Mouse (Mus musculus) thymus, postnatal 14 days (tissue): ENCODE data around the gene Zfp787.

Experiments used
- DNase-seq: peaks from one replicate; pipeline ENCODE4 v3.0.0; 2021

Gene Zfp787

GRCm38 (mm10) chr7:6155901-6156411 is at the start of gene Zfp787:
Zfp787 (minus strand) TSS chr7:6155997.
- peak; percentile 97 for DNase-seq

DNA sequence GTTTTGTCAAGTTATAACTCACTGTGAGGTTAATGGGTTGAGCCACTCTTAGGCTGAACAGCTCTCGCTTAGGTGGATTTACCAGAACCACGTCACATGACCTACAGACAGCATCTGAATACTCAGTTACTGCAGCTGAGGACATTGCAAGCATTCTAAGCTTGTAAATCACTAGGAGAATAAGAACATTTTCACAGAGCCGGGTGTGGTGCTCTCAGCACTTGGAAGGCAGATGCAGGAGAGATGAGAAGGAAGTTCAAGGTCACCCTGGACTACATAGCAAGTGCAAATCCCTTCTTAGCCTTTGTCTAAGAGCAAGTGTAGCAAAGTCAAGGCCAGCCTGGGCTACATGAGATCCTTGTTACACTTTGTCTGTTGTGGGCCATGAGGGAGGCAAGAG is 48.4 kb upstream of the Zfp787 start:
- no peak for DNase-seq

DNA sequence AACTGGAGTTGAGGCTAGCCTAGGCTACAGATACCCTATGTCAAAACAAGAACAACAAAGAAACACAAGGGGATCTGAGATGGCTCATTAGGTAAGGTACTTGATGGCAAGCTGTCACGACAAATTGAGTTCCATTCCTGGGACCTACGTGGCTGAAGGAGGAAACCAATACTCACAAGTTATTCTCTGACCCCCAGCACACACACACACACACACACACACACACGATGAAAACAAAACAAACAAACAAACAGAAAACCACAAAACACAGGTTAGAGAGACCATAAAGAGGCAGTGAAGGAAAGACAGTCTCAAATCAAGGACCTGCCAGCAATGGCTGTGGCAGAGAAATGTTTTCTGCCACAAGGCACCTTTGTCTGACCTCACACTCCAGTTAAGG is 41.0 kb upstream of the Zfp787 start, which contains the start of gene Galp:
Gene Galp (plus strand): TSS at position 301 of the 400 bp plus-strand sequence.
- no peak for DNase-seq

DNA sequence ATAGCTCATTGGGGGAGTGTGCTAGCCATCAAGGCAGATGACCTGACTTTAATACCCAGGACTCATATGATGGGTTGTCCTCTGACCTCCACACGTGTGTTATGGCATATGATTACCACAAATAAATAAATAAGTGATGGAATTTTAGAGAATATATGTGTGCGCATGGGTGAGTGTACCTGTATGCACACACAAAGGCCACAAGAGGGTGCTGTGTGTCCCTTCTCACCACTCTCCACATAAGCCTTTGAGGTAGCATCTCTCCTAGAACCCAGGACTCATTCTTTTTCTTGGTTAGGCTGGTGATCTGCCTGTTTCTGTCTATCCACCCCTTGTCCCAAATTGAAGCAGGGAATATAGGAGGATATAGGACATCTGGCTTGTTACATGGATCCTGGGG is 40.0 kb upstream of the Zfp787 start:
- DNase-seq = no peak

GRCm38 (mm10) chr7:6194129-6194528 is 38.3 kb upstream of the Zfp787 start:
- peak; percentile 69 for DNase-seq

- DNase-seq = peak; percentile 80
Observed at GRCm38 (mm10) chr7:6191376-6191775, 35.6 kb upstream of the Zfp787 start.

DNA sequence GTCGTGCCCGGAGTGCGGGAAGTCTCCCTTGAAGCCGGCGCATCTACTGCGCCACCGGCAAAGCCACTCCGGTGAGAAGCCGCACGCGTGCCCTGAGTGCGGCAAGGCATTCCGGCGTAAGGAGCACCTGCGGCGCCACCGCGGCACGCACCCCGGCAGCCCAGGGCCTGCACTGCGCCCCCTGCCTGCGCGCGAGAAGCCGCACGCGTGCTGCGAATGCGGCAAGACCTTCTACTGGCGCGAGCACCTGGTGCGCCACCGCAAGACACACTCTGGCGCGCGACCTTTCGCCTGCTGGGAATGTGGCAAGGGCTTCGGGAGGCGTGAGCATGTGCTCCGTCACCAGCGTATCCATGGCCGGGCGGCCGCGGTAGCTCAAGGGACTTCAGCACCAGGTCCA is 33.7 kb upstream of the Zfp787 start:
- no peak for DNase-seq

DNA sequence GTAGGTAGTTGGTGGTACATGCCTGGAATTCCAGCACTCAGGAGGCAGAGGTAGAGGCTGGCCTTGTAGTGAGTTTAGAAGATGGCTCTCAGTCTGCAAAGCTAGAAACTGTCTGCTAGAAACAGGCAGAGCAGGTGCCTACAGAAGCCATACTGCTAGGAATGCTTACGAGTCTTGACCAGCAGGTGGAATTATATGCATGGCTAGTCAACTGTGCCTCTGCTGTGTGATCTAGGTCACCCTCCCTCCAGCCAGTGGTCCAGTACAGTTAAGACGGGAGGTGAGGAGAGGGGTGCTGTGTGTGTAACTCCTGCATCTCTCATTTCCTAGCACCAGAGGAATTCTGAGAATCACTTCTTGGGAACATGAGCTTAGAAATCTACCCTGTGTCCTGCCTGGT is 31.0 kb upstream of the Zfp787 start:
- DNase-seq = no peak

DNA sequence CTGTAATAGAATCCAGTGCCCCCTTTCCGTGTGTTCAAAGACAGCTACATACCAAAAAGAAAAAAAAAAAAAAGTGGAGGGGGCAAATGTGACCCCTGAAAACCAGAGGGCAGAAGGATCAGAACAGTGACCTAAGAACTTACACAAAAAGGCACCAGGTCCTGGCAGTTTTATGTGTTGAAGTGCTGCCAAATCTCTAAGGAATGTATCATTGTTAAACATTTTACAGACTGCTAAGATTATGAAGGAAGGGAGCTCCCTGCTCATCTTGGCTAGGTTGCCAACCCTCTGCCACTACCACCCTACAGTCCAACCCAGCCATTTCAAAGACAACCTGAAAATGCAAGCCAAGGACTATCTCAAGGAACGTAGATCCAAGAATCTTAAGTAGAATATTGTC is 30.4 kb upstream of the Zfp787 start:
- no peak for DNase-seq

DNA sequence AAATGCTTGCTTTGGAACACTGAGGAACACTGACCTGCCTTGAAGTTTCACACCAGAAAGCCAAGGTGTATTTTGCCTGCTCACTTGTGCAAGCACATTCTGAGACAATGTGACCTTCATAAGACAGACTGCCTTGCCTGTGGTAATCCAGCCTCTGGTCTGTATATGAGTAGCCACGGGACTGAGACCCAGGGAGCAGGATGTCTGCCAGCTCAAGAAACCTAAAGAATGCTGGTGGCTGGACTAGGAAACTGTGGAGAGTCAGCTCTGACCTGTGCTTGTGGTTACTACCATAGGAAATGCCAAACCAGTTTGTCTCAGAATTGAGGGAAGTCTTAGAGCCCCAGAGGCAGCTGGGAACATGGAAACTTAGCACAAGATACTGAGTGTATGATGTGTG is 29.6 kb upstream of the Zfp787 start:
- DNase-seq = no peak

DNA sequence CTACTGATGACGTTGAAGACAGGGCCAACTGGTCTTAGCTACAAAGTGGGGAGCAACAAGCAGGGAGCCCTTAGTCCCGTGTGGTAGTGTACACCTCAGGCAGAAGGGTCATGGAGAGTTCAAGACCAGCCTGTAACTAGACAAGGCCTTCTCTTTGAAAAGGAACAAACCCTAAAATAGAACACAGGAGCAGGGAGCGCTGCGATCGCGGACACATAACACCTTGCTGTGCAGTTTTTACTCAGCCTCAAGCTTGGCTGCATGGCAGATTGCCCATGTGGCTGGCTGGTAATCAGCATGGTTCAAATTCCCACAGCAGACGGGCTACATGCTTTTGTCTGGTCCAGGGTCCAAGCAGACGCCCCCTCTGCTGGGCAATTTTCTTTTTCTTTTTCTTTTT is 28.7 kb upstream of the Zfp787 start:
- no peak for DNase-seq

DNA sequence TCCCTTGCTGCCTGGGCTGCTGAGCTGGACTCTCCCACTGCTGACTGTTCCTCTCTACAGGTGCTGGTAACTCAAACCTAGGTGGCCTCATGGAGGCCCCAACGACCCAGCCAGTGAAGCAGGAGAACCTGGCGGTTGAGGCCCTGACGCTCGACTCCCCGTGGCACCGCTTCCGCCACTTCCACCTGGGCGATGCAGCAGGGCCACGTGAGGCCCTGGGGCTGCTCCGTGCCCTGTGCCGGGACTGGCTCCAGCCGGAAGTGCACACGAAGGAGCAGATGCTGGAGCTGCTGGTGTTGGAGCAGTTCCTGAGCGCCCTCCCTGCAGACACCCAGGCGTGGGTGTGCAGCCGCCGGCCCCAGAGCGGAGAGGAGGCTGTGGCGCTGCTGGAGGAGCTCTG is 28.0 kb upstream of the Zfp787 start:
- DNase-seq = no peak

- no peak for DNase-seq
Observed at GRCm38 (mm10) chr7:6182882-6183281, 27.1 kb upstream of the Zfp787 start.

DNA sequence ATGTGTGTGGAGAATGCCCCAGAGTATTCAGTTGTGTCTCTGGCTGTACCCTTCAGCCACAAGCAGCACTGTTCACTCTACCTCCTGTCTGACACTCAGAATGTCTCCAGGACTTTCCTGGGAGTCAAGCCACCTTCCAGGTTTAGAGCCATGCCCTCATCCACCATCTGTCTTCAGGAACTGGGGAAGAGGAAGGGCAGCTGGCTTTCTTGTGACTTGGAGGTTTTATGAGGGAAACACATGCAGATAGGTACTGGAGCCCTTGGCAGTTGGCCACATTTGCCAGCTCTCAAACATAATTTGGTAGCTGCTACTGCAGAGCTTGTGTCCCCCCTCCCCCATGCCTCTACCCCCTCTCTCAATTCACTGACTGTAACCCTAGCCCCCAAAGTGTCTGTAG is 23.2 kb upstream of the Zfp787 start:
- DNase-seq = no peak

GRCm38 (mm10) chr7:6174365-6174987 is 18.7 kb upstream of the Zfp787 start:
- DNase-seq = peak; percentile 23

DNA sequence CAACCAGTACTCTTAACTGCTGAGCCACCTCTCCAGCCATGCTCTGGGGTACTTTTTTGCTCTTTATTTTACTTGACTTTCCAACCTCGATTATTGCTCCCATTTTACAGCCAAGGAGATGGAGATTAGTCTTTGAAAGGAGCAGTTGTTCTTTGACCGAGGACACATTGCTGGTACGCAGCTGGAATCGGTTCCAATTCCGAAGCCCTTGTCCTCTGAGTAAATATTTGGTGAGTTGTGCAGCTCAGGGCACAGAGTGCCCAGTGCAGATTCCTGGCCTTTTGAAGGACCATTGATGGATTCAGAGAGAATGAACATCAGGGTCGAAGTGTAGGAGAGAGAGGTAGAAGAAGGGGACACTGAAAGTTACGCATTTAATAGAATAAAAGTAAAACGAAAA is 18.1 kb upstream of the Zfp787 start:
- no peak for DNase-seq

GRCm38 (mm10) chr7:6172674-6173244 is 17.0 kb upstream of the Zfp787 start:
- no peak for DNase-seq

GRCm38 (mm10) chr7:6172006-6172649 is 16.3 kb upstream of the Zfp787 start, which contains the start of gene Zfp444:
Zfp444 (plus strand) TSS chr7:6172226.
- DNase-seq = peak; percentile 98

DNA sequence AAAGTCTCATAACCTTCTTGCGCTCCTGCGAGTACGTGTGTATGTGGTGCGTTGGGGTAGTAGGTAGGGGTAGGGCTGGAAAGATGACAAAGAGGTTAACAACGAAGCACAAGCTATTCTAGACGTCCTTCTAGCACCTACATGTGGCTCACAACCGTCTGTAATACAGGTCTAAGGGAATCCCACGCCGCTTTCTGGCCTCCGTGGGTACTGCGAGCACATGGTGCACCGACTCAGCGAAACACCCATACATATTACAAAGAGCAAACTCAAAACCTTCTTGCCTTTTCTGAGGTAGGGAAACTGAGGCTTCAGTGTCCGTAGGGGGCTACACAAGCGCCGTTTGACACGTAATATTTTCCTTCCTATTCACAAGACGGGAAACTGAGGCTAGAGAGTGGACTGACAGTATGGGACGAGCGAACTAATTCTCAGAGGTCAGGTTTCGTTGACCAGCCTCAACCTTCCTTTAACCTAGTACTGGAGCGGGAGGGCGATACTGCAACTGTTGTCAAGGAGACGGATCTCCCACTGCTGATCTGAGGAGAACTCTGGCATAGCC is 15.7 kb upstream of the Zfp787 start:
- peak; percentile 81 for DNase-seq

GRCm38 (mm10) chr7:6170871-6171270 is 15.1 kb upstream of the Zfp787 start:
- no peak for DNase-seq

- DNase-seq = no peak
Observed at GRCm38 (mm10) chr7:6170391-6170790, 14.6 kb upstream of the Zfp787 start.

- DNase-seq = no peak
Observed at GRCm38 (mm10) chr7:6169403-6169802, 13.6 kb upstream of the Zfp787 start.

- DNase-seq = no peak
Observed at GRCm38 (mm10) chr7:6164671-6165070, 8.9 kb upstream of the Zfp787 start.

GRCm38 (mm10) chr7:6162172-6162571 is 6.4 kb upstream of the Zfp787 start:
- DNase-seq = no peak
